Mouse (Mus musculus): ENCODE results near the gene Nsf.

Gene Nsf

GRCm38 (mm10) chr11:103772505-103773386 is 181.1 kb downstream of the Nsf start:
- DNase-seq (ENCODE audit: low read depth, low spot score) = no peak
